Mouse (Mus musculus): Measurements from ENCODE around the gene 9130230L23Rik.

The 9130230L23Rik gene

DNA sequence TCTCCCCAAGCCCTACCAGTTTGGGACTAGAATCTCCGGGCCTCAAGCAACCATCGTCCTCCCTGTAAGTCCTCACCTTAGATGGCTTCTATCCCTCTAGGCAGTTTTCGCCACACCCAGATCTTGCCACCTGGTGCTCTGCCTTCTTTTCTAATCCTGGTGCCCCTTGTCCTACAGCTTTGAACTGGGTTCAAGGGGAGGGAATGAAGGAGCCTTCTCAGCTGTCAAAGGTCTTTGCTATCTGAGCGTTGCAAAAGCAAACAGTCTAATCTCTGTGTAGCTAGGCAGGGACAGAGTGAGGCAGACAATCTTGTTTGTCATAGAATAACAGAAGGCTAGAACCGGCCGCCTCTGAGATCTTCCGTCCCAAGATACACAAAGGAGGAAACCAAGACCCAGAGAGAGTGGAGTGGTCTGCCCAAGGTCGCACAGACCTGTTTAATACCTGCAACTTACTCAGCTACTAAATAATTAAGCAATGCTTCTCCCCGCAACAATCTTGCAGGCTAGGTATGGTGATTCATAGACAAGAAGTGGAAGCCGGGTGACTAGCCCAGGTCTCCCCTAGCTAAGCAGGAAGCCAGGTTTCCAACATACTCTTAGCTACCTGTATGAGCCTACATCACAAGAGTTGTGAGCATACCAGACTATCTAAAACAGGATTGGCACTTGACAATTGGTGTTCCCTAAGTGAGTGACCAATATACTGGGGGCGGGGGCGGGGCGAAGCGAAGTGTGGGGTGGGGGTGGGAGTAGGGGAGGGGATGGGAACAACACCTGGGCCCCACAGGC lies at the start of gene 9130230L23Rik:
TSS of gene 9130230L23Rik (minus strand) at position 152 of the 792 bp plus-strand sequence.
- peak; percentile 26 for DNase-seq

DNA sequence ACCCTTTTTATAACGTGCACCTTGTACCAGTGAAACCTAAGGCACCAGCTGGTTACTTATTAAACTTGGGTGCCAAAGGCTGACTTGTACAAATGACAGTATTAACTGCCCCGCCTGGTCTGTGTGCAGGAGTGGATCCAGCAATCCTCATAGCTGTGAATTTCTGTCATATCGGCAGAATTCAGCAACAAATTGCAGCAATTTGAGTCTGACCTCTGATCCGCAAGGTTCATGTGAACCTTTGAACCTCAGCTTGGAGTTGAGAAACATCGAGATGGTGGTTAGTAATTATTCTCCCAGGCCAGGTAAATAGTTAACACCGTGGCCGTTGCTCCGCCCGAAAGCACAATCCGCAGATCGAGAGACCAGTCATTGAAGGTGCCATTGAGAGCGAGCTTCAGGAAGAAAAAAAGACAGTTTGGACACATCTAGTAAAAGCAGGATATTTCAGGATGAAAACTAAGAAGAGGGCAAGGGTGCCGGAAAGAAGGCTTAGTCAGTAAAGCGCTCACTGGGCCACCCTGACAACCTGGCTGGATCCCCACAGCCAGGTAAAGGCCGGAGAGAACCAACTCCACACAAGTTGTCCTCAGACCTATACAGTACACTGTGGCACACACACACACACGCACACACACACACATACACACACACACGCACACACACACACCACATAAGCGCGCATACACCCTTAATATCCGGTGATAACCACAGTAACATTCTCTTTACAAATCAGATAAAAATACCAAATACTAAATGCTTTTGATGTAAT lies 48.9 kb upstream of the 9130230L23Rik start:
- no peak for DNase-seq

DNA sequence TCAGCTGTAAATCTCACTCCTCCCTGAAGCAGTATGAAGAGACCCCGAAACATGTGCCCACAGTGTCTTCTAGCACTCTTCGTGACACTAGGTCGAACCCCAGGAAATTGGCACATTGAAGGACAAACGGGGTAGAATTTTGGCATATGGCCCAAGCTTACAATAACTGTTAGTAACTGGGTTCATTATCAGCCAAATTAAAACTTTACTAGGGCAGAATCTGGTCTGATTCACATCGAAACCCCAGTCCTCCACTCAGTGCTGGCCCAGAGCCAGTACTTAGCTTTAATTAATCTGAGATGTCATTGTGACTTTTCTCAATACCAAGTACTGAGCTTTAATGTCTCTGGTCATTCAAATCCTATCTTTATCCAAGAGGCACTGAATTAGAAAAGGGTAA lies 46.8 kb upstream of the 9130230L23Rik start:
- no peak for DNase-seq

DNA sequence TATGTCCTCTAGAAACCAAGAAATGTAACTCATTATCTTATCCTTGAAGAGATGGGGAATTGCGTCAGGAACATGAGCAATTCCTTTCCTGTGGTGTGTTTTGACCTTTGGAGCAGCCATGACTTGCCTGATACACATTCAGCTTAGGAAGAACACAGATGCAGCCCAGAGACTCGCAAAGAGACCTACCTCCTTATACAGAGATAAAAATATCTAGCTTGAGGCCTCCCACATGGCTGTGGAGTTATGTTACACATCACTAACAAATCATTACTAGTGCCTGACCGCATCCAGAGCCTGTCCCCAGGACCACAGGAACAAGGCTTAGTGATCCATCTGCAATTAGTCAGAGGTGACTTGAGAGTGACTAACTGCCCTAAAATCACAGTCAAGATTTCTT lies 42.3 kb upstream of the 9130230L23Rik start:
- DNase-seq, result no peak

DNA sequence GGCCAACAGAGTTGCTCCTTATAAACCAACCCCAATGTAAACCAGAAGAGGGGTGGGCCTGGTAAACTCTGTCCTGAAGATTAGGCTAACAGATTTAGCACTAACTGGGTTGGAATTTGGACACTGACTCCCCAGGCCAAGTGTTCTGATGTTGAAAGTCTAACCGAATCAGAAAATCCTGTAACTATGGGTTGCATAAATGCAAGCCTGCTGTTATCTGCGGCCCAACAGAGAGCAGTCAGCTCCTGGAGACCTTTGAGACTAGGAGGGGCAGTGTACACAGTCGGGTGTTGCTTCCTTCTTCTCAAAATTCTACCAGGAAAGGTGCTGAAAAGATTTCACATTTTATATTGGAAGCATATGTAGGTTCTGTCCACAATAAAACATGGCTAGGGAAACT lies 39.8 kb upstream of the 9130230L23Rik start:
- DNase-seq, result no peak

DNA sequence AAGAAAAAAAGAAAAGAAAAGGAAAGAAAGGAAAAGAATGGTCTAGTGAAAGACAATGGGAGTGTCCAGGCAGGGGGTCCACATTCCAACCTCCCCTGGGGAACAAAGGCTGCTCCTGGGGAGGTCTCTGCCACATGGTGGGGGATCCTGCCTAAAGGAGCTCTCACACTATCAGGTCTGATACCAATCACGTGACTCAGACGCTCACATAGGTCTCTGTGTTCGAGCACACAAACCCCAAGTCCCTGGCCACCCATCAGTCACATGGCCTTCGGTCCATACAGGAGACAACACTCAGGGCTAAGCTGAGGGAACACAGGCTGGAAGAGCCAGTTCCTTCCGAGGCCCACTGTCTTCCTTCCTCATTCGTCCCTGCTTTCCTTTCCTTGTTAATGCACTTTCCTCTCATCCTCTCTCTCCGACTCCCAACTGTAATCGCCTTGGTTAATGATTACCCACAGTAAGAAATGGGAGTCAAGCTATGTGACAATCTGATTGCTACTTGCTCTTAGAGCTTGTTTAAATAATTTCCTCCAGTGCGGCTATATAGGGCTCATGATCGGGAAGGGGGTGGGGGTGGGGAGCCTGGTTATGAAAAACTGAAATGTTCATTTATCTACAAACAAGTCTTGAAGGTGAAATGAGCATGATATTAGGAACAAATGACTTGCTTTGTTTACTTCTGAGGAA lies 38.7 kb upstream of the 9130230L23Rik start:
- no peak for DNase-seq

DNA sequence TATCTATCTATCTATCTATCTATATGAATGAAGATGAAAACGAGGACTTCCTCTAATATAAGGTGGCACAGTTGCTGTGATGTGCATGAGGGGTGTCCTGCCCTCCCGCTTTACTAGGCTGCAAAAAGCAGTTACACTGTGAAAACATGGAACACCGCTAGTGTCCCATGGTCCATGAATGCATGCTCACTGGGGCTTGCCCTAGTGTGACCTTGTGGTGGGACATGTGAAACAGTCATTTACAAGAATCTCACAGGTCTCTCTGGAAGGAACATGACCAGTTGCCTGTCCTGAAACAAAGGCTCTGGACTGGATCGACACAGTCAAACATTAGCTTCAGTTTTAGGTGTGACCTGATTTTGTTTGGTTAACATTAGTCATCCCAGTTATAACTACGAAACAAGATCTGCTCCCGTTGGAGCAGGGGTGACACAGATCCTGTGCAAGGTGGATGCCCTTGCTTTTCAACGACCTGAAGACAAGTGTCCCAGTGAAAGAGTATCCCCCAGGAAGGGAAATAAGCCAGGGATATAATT lies 36.7 kb upstream of the 9130230L23Rik start:
- DNase-seq, result no peak

DNA sequence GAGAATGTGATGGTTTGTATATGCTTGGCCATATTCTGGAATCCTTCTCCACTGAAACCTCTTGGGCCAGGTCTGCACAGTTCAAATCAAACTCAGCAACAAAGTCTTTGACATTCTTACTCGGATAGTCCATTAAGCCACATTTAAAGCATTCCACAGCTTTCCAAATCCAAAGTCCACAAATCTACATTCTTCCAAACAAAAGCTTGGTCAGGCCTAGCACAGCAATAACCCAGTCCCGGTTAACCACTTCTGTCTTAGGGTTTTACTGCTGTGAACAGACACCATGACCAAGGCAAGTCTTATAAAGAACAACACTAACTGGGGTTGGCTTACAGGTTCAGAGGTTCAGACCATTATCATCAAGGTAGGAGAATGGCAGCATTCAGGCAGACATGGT lies 35.7 kb upstream of the 9130230L23Rik start:
- no peak for DNase-seq

DNA sequence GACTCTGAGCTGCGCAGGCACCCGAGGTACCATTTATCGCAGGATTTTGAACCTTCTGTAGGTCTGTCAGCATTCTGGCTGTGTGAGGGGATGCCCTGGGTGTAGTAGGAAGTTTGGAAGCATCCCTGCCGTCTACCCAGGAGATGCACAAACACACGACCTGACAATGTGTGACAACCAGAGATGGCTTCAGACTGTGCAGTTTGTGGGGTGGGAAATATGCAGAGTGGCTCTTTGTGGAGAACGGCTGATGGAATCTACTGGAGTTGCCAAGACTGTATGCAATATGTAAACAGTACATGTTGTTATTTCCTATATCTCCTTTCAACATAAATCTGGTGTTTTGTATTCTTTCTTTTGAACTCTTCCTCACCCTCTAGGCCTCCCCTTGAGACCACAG lies 33.0 kb upstream of the 9130230L23Rik start:
- no peak for DNase-seq

DNA sequence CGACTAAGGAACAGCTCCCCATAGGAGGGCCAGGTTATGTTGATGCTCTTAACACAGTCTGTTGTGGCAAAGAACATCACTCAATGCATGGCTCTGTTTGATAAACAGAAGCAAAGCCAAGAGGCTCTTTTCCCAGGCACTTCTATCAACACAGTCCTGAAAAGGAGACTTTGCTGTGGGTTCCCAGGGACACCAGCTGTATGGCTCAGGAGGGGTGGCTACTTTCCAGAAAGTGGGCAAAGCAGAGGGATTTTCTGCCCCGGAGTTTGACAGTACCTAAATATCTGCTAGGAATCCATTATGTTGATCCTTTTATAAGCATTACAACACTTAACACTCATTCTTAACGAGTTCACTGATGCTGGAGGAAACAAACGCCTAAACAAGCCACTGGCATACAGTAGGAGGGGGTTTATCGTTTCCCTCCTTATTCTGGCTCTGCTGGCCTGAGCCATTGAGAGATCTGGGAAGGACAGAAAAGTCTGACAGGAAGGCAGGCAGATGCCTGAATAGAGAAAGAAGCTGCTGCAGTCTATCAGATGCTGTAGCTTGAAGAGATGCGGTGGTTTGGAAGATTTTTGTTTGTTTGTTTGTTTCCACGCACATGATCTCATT lies 32.5 kb upstream of the 9130230L23Rik start:
- DNase-seq, result no peak

DNA sequence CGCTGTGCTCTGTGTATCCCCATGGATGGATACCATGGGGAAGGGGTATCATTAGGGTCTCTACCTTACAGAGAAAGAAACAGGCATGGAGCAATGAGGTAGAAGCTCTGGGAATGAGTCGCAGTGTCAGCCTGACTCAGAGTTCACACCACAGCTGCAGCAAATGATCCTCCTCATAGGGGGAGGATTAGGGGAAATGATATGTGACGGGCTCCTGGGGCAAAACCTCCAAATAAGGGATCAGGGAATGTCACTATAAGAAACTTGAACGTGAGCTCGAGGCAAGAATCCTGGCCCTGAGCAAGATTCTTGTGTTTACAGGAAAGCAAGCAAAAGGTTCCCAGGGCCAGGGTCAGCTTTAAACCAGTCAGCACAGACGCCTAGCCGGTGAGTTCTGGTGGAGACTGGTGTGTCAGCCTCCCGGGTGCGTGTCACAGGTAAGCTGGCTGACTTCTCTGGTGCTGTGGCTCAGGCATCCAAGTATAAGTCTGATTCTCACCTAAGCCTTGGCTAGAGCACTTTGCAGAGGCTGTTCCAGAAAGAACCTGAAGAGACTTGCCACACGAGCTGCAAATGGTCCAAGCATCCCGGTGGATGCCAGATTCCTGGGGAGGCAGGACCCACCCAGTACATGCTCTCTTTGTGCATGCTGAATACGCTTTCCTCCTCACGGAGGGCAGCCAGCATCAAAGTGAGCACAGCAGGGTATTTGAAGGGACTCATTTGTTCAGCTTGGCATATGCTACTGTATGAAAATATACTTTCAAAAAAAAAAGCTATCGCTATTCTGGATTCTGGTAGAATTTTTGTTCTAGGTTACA lies 30.5 kb upstream of the 9130230L23Rik start:
- no peak for DNase-seq

DNA sequence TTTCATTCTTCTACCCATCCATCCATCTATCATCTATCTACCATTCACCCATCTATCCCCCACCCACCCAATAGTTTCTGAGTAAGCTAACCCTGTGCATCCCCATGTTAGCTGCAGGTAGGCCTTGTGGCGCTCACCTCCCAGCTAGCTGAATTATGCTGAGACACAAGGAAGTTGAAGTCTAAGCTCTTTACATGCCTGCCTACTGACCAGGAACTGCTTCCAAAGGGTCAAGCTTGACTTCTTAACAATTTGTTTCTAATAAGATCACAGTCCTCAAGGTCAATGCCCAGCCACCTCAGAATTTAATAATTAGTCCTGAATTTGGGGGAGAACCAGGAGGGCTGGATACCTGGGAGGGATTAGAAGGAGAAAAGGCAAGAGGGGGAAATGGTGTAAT lies 28.7 kb upstream of the 9130230L23Rik start:
- no peak for DNase-seq

DNA sequence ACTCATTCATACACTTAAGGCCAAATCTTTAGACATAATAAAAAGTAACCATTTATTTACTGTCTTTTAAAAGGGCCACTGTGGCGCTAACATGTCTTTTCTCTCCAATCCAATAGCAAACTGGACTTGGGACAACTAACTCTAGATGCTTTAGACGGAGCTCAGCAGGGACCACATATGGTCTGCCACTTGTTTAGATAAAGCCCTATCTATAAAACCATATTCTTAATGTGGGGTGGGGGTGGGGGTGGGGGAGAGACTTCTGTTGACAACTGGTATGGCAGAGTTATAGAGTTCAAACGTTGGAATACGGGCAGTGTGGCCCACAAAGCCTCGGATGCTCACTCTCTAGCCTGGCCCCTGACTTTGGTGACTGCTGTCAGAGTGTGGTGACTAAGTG lies 27.6 kb upstream of the 9130230L23Rik start:
- no peak for DNase-seq

DNA sequence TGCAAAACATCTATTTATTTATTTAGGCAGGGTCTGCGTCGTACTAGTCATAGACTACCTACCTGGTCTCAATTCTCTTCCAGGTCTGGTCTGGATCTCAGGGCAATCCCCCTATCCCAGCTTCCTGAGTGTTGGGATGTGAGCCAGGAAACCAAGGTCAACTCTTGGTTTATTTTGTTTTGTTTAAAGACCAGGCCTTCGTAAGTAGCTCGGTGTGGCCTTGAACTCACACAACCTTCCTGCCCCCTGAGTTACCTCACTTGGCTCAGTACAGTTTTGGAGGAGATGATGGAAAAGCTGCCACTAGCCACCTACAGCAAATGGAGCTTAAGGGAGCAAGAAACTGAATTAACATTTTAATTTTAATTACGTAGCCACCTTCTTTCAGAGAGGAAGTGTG lies 24.1 kb upstream of the 9130230L23Rik start:
- DNase-seq, result no peak

DNA sequence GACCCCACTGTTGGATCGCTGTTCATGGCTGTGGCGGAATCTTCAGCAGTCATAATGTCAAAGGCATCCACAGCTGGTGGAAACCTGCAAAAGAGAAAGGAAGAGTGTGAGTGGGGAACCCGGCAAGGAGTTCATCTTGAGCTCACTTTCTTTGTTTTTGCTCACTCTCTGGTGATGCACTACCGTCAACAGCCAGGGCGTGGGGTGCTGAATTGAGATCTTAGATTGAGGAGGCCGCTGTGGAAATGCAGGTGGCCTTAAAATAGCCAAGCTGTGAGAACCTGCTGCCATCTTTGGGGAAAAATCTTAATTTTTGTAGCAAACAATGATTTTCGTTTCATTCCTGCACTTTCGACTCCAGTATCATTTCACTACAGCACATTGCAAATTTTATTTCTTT lies 23.1 kb upstream of the 9130230L23Rik start:
- DNase-seq, result no peak

DNA sequence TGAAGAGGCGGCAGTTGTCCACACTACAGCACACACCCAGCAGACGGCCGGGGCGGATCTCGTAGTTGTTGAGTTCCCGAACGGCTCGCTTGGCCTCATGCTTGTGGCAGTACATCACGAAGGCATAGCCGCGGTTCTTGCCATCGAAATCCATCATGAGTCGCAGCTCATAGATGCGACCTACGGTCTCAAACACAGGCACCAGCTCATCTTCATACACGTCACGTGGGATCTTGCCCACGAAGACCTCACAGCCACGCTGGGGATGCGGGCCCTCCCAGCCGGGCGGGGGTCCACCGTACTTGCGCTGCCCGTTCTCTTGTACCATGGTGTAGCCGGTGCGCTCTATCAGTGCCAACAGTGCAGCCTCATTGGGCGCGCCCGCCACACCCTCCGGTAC lies 22.7 kb upstream of the 9130230L23Rik start:
- no peak for DNase-seq

DNA sequence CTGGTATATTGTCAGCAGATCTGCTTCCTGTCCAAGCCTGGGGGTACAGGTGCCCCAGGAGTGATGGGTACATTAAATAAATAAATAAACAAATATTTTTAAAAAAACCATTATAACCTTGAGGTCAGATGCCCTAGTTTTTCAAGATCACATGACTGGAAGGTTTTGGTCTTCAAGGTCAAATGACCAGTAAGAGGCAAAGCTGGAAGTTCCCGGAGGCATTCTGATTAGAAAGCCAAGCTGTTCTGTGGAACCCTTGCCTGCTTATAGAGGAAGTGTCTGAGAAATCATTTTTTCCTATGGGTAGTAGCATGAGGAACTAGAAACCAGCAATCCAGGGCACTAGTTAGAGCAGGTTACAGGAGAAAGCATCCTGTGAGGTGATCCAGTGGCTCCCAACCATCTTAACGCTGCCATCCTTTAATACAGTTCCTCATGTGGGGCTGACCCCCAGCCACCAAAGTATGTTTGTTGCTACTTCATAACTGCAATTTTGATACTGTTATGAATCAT lies 11.4 kb upstream of the 9130230L23Rik start:
- DNase-seq, result no peak

DNA sequence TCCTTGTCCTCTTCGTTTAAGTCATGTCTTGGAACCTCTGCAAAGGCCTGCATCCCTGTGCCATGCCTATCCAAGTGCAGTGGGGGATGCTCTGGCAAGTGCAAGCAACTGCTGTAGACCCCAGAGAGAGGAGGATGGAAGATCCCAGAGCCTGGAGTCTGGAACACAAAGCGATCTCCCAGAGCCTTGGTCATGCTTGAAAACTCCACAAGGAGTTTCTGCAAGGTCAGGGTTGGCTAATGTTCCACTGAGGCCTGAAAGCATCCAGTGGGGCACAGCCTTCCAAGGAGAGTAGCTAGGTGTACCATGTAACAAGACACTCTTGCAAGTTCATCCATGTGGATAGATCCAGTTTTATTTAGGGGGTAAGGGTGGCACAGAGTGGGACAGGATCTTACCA lies 10.4 kb upstream of the 9130230L23Rik start:
- DNase-seq, result no peak

DNA sequence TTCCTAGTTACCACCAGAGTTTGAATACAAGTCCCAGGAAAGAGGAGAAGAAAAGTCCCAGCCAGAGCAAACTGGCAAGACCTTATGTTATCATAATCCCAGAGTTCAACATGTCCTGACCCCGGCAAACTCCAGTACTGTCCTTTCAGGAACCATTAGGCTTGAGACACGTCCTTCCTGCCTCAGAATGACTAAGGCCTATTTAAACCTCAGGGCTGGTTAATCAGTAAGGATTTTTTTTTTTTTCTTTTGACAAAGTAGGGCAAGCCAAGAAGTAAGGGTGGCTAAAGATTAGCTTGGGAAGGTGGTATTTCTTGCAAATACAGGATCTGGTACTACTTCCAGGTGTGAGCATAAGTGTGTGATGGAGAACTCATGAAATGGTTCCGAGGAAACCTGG lies 9.9 kb upstream of the 9130230L23Rik start:
- DNase-seq, result no peak

DNA sequence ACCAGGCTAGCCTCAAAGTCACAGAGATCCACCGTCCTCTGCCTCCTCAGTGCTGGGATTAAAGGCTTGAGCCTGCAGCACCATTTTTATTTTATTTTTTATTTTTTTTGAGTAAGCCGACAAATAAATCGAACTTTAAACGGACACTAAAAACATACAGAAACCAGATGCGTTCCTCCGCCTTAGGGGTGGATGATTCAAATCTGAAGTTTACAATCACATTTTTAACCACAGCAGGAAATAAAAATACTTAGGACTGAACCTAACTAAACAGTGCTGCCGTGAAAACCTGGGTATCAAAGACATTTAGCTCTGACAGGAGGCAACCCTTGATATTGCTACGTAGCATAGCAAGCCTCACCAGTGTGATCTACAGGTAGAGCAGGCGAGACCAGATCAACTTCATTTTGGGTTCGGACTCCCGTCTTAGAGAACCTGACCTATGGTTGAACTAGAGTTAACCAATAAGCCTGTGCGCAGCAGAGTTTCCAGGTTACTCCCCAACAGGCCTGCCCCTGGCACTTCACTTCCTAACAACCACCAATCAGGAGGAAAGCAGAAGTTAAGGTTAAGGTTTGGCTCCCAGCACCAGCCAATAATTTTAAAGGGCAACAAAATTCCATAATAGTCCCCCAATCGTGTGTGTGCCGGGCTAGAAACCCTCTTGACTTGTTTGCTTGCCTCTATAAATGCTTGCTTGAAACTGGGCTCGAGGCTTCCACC lies 4.3 kb upstream of the 9130230L23Rik start:
- peak; percentile 46 for DNase-seq

DNA sequence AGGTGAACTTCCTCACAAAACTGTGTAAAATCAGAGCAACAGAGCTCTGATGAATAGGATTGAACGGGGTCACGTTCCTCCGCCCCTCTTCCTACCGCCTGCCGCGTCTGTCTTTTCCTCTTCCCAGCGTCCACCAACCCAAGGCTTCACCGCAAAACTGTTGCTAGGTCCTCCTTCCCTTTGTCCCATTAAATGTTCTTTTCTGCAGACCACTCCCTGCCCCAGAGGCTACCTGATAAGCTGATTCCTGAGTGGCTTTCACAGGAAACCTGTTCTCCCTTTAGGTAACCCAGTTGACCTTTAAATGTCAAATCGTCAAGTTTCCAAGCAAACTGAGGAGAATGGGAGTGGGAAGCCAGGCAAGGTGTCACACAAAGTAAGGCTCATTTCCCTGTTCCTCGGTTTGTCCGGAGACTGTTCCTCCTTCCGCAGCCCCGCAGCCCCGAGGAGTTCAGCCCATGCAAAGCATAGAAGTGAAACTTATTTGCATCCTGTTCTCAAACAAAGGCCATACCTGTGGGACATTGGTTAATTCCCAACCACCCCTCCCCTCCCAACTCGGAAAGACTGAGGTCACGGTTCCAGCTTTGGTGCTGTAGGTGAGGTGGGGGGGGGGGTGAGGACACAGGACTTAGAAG lies 1.1 kb upstream of the 9130230L23Rik start:
- DNase-seq, result peak; percentile 56
